ENCODE assay signal across 14 mouse cellular contexts in genomic region chr4:135834124-135834717, GRCm38 (mm10). TPM values are rescaled to one million over a fixed set of nuclear protein-coding genes. Genes with fewer than 3 reads are reported as not detected.
A peak's percentile ranks its signal among the peaks of the same experiment; 100 is the strongest.
DNase-seq lines count a peak whose midpoint lies in the region; ATAC-seq lines count a peak whose summit lies in the region.
"Had no signal": no experiment of that assay in that cellular context is flagged by ENCODE, and none has a peak within 500 bp of the region (broad histone marks: within the 10 kb centered on the region; RNA-seq: fewer than 3 reads in every experiment).

No protein-coding gene starts in this region.

- peaks cover 32% of the 10 kb centered on the region for H3K4me1 ChIP-seq in kidney, embryonic 15.5 days
- H3K4me1 ChIP-seq in forebrain, embryonic 12.5 days, result peaks cover 17% of the 10 kb centered on the region
- peaks cover 11% of the 10 kb centered on the region for H3K4me1 ChIP-seq in hindbrain, embryonic 12.5 days
- peaks cover 16% of the 10 kb centered on the region for H3K4me1 ChIP-seq in midbrain, embryonic 15.5 days

- 84% methylated on average over 8 of the region's 8 CpGs for WGBS in kidney, embryonic 15.5 days
- 88% methylated on average over 8 of the region's 8 CpGs for WGBS in forebrain, embryonic 12.5 days
- WGBS in hindbrain, embryonic 12.5 days, result 78% methylated on average over 8 of the region's 8 CpGs
- 84% methylated on average over 8 of the region's 8 CpGs for WGBS in midbrain, embryonic 15.5 days

- H3K9ac ChIP-seq in kidney, embryonic 15.5 days, result no peak overlapping the region
- H3K9ac ChIP-seq in forebrain, embryonic 12.5 days, result no peak overlapping the region
- H3K9ac ChIP-seq in hindbrain, embryonic 12.5 days, result no peak overlapping the region
- no peak overlapping the region for H3K9ac ChIP-seq in midbrain, embryonic 15.5 days
- H3K9ac ChIP-seq: liver, embryonic 14.5 days had no signal

- no peak overlapping the region for H3K4me2 ChIP-seq in kidney, embryonic 15.5 days
- no peak overlapping the region for H3K4me2 ChIP-seq in forebrain, embryonic 12.5 days
- H3K4me2 ChIP-seq in hindbrain, embryonic 12.5 days (replicated peaks), result no peak overlapping the region
- H3K4me2 ChIP-seq in midbrain, embryonic 15.5 days, result no peak overlapping the region; the same call in 1 of the 2 replicates

- H3K27me3 ChIP-seq in kidney, embryonic 15.5 days, result no peaks in the 10 kb centered on the region
- no peaks in the 10 kb centered on the region for H3K27me3 ChIP-seq in forebrain, embryonic 12.5 days
- no peaks in the 10 kb centered on the region for H3K27me3 ChIP-seq in hindbrain, embryonic 12.5 days
- no peaks in the 10 kb centered on the region for H3K27me3 ChIP-seq in midbrain, embryonic 15.5 days (replicated peaks)

- no peaks in the 10 kb centered on the region for H3K9me3 ChIP-seq in kidney, embryonic 15.5 days (replicated peaks)
- no peaks in the 10 kb centered on the region for H3K9me3 ChIP-seq in forebrain, embryonic 12.5 days
- no peaks in the 10 kb centered on the region for H3K9me3 ChIP-seq in hindbrain, embryonic 12.5 days (replicated peaks)
- no peaks in the 10 kb centered on the region for H3K9me3 ChIP-seq in midbrain, embryonic 15.5 days

- no peaks in the 10 kb centered on the region for H3K36me3 ChIP-seq in kidney, embryonic 15.5 days
- no peaks in the 10 kb centered on the region for H3K36me3 ChIP-seq in forebrain, embryonic 12.5 days (replicated peaks)
- H3K36me3 ChIP-seq in hindbrain, embryonic 12.5 days, result no peaks in the 10 kb centered on the region
- H3K36me3 ChIP-seq in midbrain, embryonic 15.5 days (replicated peaks), result no peaks in the 10 kb centered on the region

- no peak overlapping the region for H3K4me3 ChIP-seq in kidney, embryonic 15.5 days (replicated peaks)
- no peak overlapping the region for H3K4me3 ChIP-seq in forebrain, embryonic 12.5 days (replicated peaks)
- no peak overlapping the region for H3K4me3 ChIP-seq in hindbrain, embryonic 12.5 days
- H3K4me3 ChIP-seq in midbrain, embryonic 15.5 days, result no peak overlapping the region
- H3K4me3 ChIP-seq: heart, adult 2 months had no signal

- no peak overlapping the region for H3K27ac ChIP-seq in kidney, embryonic 15.5 days
- H3K27ac ChIP-seq in forebrain, embryonic 12.5 days, result peak overlapping the region; percentile 77
- H3K27ac ChIP-seq in hindbrain, embryonic 12.5 days, result peak overlapping the region; percentile 58; the same call in 1 of the 2 replicates
- peak overlapping the region; percentile 82 for H3K27ac ChIP-seq in midbrain, embryonic 15.5 days
- H3K27ac ChIP-seq: heart, adult 2 months; liver, embryonic 14.5 days; macrophage had no signal

- peak; percentile 25; the same call in 1 of the 2 replicates for ATAC-seq in kidney, embryonic 15.5 days (replicated peaks; ENCODE audit: low FRiP score)
- no peak for ATAC-seq in forebrain, embryonic 12.5 days (ENCODE audit: low FRiP score)
- no peak for ATAC-seq in hindbrain, embryonic 12.5 days (ENCODE audit: low FRiP score)
- peak; percentile 20; the same call in 1 of the 2 replicates for ATAC-seq in midbrain, embryonic 15.5 days (replicated peaks)
- ATAC-seq: CD4-positive, CD25-positive, alpha-beta regulatory T cell, adult 4 months had no signal

- DNase-seq in kidney, adult 18-20 months, result no peak
- DNase-seq in frontal cortex, postnatal 10 days (ENCODE audit: low spot score in 2 of 2), result no peak
- DNase-seq in T-cell, adult 2 months (ENCODE audit: low spot score), result no peak
- DNase-seq: heart, adult 2 months; kidney, postnatal 14 days; right cerebral cortex, postnatal 25 days; thymus, postnatal 4 days had no signal

RNA-seq across cellular contexts. Expression of gene Srsf10, which starts 21.3 kb away (rescaled TPM):
- 268 and 279 TPM in 2 replicates for polyA plus RNA-seq in kidney, embryonic 15.5 days (2015; fragmentation: Nextera tagmentation; extraction: Ambion mirVana)
- polyA plus RNA-seq in forebrain, embryonic 12.5 days (2016; fragmentation: Nextera tagmentation; extraction: Ambion mirVana), result 411 and 417 TPM in 2 replicates
- 312 and 328 TPM in 2 replicates for polyA plus RNA-seq in hindbrain, embryonic 12.5 days (2016; fragmentation: Nextera tagmentation; extraction: Ambion mirVana)
- 183 and 190 TPM in 2 replicates for polyA plus RNA-seq in midbrain, embryonic 15.5 days (2015; fragmentation: Nextera tagmentation; extraction: Ambion mirVana)

RNA-seq across cellular contexts. Expression of gene Pnrc2, which starts 39.4 kb away (rescaled TPM):
- 194 and 213 TPM in 2 replicates for polyA plus RNA-seq in kidney, embryonic 15.5 days (2015; fragmentation: Nextera tagmentation; extraction: Ambion mirVana)
- 196 and 199 TPM in 2 replicates for polyA plus RNA-seq in forebrain, embryonic 12.5 days (2016; fragmentation: Nextera tagmentation; extraction: Ambion mirVana)
- polyA plus RNA-seq in hindbrain, embryonic 12.5 days (2016; fragmentation: Nextera tagmentation; extraction: Ambion mirVana), result 152 and 154 TPM in 2 replicates
- 92.1 and 96.0 TPM in 2 replicates for polyA plus RNA-seq in midbrain, embryonic 15.5 days (2015; fragmentation: Nextera tagmentation; extraction: Ambion mirVana)

Comparison
In these comparisons a context has a peak if more than half of its experiments do, and no peak if none do; other contexts are left out.
1. ATAC-seq: peak in kidney, embryonic 15.5 days (single experiment) and midbrain, embryonic 15.5 days (single experiment); none in forebrain, embryonic 12.5 days (single experiment) and hindbrain, embryonic 12.5 days (single experiment).